ENCODE assay signal across 1 mouse cellular context in the genomic region with DNA sequence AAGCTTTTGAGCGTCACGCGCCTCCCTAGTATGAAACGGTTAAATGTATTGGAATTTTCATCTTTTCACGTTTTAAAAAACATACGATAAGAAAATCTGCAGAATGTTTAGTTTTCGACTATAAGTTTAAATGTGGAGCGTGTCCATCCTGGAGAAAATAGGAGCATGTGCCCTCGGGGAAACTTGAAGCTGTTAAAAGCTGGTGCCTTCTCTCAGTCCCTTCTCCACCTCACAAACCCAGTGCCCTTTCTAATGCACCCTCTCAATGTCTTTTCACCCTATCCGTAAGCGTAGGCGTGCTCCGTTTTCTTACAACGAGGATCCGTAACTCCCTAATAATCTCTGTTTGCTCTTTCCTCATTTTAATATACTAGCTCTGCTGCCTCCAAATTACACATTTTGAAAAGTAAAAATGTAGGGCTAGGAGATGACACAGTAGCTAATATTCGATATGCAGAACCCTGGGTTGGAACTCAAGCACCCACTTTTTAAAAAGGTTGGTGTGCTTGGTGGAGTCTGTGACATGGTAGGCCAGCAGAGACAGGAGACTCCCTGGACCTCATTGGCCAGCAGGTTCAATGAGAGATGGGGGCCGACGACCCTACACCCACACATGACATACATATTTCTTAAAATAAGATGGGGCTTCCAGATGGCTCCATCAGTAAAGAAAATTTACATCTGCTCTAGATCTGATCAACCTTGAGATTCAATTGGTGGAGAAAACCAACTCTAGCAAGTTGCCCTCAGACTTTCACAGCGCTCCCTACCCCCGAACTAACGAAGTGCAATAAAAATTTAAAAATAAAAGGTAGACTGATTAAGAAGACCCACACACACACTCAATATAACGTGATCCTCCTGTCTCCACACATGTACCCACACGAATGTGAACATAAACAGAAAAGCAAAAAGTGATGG.
A peak's percentile ranks its signal among the peaks of the same experiment; 100 is the strongest.
TF ChIP-seq lines count a peak whose summit lies in the region.

No protein-coding gene starts in this region.

TF ChIP-seq in CH12.LX, 34 proteins besides CTCF, POLR2A, EP300 and RAD21:
- no peak for TF ChIP-seq ZKSCAN1 (IDR thresholded peaks at IDR 0.05; ENCODE audit: borderline replicate concordance, low read depth, low read length)
- TF ChIP-seq MAFK (IDR thresholded peaks at IDR 0.05; ENCODE audit: insufficient replicate concordance, low read length): no peak
- no peak for TF ChIP-seq E2F4 (IDR thresholded peaks at IDR 0.05; ENCODE audit: insufficient replicate concordance, low read depth, low read length)
- no peak for TF ChIP-seq SIN3A (IDR thresholded peaks at IDR 0.05; ENCODE audit: low read length)
- no peak; the same call in 1 of the 2 replicates for TF ChIP-seq POLR2AphosphoS2 (IDR thresholded peaks at IDR 0.05; ENCODE audit: low read depth, low read length)
- no peak for TF ChIP-seq KAT2A (IDR thresholded peaks at IDR 0.05; ENCODE audit: insufficient replicate concordance, low read length)
- peak; percentile 63; the same call in 1 of the 2 replicates for TF ChIP-seq MYC (IDR thresholded peaks at IDR 0.05; ENCODE audit: low read depth, low read length)
- TF ChIP-seq ZMIZ1 (IDR thresholded peaks at IDR 0.05; ENCODE audit: low read depth, low read length): peak; percentile 59; the same call in 1 of the 2 replicates
- TF ChIP-seq MAX (IDR thresholded peaks at IDR 0.05; ENCODE audit: low read length): peak; percentile 9; the same call in 1 of the 2 replicates
- TF ChIP-seq MXI1 (IDR thresholded peaks at IDR 0.05; ENCODE audit: low read depth, low read length): peak; percentile 50; the same call in 1 of the 2 replicates
- peak; percentile 36; the same call in 1 of the 2 replicates for TF ChIP-seq NELFE (IDR thresholded peaks at IDR 0.05; ENCODE audit: low read depth, low read length)
- TF ChIP-seq SMC3 (IDR thresholded peaks at IDR 0.05; ENCODE audit: low read depth, low read length): 0 out of 2 replicates have a peak, but pooled peaks have one; percentile 7
- 0 out of 2 replicates have a peak, but pooled peaks have one; percentile 39 for TF ChIP-seq TBP (conservative IDR thresholded peaks at IDR 0.05; ENCODE audit: low read depth, low read length)
